Comparison of ENCODE assay signal across 12 mouse cellular contexts in the genomic region with DNA sequence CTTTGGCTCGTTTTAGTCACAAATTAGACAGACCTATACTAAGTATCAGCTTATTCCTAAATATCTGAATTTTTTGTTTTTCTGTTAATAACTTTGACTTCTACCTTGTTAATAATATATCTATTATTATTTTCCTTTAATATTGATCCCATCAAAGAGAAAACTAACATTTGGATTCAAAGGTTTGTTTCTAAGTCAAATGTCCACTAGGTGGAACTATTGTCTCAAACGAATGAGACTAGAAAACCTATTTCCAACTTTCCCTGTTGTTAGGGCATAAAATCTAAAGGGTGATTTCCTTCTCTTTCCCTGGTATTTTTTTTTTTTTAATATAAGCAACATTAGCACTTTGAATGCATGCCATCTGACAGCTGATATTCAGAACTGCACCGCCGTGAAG. TPM values are rescaled to one million over a fixed set of nuclear protein-coding genes. Genes with fewer than 3 reads are reported as not detected.
DNase-seq lines count a peak whose midpoint lies in the region; ATAC-seq and TF ChIP-seq lines count a peak whose summit lies in the region.
"Had no signal": no experiment of that assay in that cellular context is flagged by ENCODE, and none has a peak within 500 bp of the region (broad histone marks: within the 10 kb centered on the region; RNA-seq: fewer than 3 reads in every experiment).

No protein-coding gene starts in this region.

- H3K4me3 ChIP-seq in gastrocnemius, adult 2 months = no peak overlapping the region
- H3K4me3 ChIP-seq in liver, postnatal 0 days (ENCODE audit: low read depth, low read length) = no peak overlapping the region
- H3K4me3 ChIP-seq in liver, embryonic 12.5 days = no peak overlapping the region
- H3K4me3 ChIP-seq: embryonic facial prominence, embryonic 13.5 days; lung, embryonic 15.5 days had no signal

- DNase-seq in gastrocnemius, adult 2 months = no peak
- no peak for DNase-seq in gastrocnemius, postnatal 10 days
- no peak for DNase-seq in liver, postnatal 0 days
- no peak for DNase-seq in Patski (ENCODE audit: low read depth, low spot score)
- peak; percentile 40 for DNase-seq in naive thymus-derived CD4-positive, alpha-beta T cell, adult 2 months (ENCODE audit: low read depth)
- no peak for DNase-seq in ovary, postnatal 14 days (ENCODE audit: low spot score)
- no peak for DNase-seq in cerebellum, adult 8-10 months
- DNase-seq: thymus, adult 2 months had no signal

- no peak overlapping the region for H3K4me2 ChIP-seq in liver, postnatal 0 days (ENCODE audit: low read depth, low read length)
- no peak overlapping the region for H3K4me2 ChIP-seq in liver, embryonic 12.5 days
- H3K4me2 ChIP-seq: embryonic facial prominence, embryonic 13.5 days; lung, embryonic 15.5 days had no signal

- intact Hi-C loops in gastrocnemius, adult 2 months (cut with DNase I) = loop anchor here (5.0 kb wide), 2 partner anchors 816 to 881 kb away; no protein-coding TSS in a partner anchor

- POLR2A ChIA-PET in Patski (lab: Charles Lee) = no interaction called here

- H3K9ac ChIP-seq in liver, postnatal 0 days (replicated peaks) = no peak overlapping the region
- H3K9ac ChIP-seq in liver, embryonic 12.5 days = no peak overlapping the region
- H3K9ac ChIP-seq: embryonic facial prominence, embryonic 13.5 days; lung, embryonic 15.5 days had no signal

- WGBS in liver, postnatal 0 days (ENCODE audit: insufficient replicate concordance) = 46% methylated on average over 4 of the region's 4 CpGs
- 39% methylated on average over 4 of the region's 4 CpGs for WGBS in liver, embryonic 12.5 days (ENCODE audit: insufficient replicate concordance)

- no peak for TF ChIP-seq EP300 in liver, postnatal 0 days (IDR thresholded peaks at IDR 0.05; ENCODE audit: low read depth)

- TF ChIP-seq CTCF in gastrocnemius, adult 2 months (IDR thresholded peaks at IDR 0.05) = peak; percentile 62
- peak; percentile 52 for TF ChIP-seq CTCF in liver, postnatal 0 days (IDR thresholded peaks at IDR 0.05; ENCODE audit: low read depth)
- TF ChIP-seq CTCF in Patski (IDR thresholded peaks at IDR 0.05) = peak; percentile 30

- peaks cover 2% of the 10 kb centered on the region; the same call in 1 of the 2 replicates for H3K4me1 ChIP-seq in liver, postnatal 0 days (ENCODE audit: insufficient read depth)
- H3K4me1 ChIP-seq in liver, embryonic 12.5 days = no peaks in the 10 kb centered on the region
- H3K4me1 ChIP-seq: embryonic facial prominence, embryonic 13.5 days had no signal

- no peak for ATAC-seq in liver, postnatal 0 days
- no peak for ATAC-seq in liver, embryonic 12.5 days
- ATAC-seq in Patski = no peak

- no peak overlapping the region for H3K27ac ChIP-seq in gastrocnemius, adult 2 months
- no peak overlapping the region for H3K27ac ChIP-seq in liver, postnatal 0 days (ENCODE audit: low read depth)
- no peak overlapping the region for H3K27ac ChIP-seq in liver, embryonic 12.5 days
- H3K27ac ChIP-seq: embryonic facial prominence, embryonic 13.5 days; lung, embryonic 15.5 days had no signal

- H3K9me3 ChIP-seq in liver, postnatal 0 days (ENCODE audit: low read length) = no peaks in the 10 kb centered on the region
- H3K9me3 ChIP-seq in liver, embryonic 12.5 days (replicated peaks) = no peaks in the 10 kb centered on the region
- H3K9me3 ChIP-seq: embryonic facial prominence, embryonic 13.5 days; G1E; lung, embryonic 15.5 days had no signal

- in situ Hi-C loops in Patski (cut with MboI; ENCODE audit: low pct_unique_long_range_greater_than_20kb) = no loop called here

- no peaks in the 10 kb centered on the region for H3K27me3 ChIP-seq in liver, postnatal 0 days (ENCODE audit: insufficient read depth, low read length)
- H3K27me3 ChIP-seq in liver, embryonic 12.5 days (replicated peaks) = no peaks in the 10 kb centered on the region
- H3K27me3 ChIP-seq in Patski = peaks cover 7% of the 10 kb centered on the region
- H3K27me3 ChIP-seq: embryonic facial prominence, embryonic 13.5 days; lung, embryonic 15.5 days had no signal

- CTCF ChIA-PET in Patski (lab: Charles Lee) = no interaction called here

- H3K36me3 ChIP-seq in liver, postnatal 0 days (replicated peaks; ENCODE audit: insufficient read depth, low read length) = no peaks in the 10 kb centered on the region
- H3K36me3 ChIP-seq in liver, embryonic 12.5 days = no peaks in the 10 kb centered on the region
- H3K36me3 ChIP-seq: embryonic facial prominence, embryonic 13.5 days; G1E; lung, embryonic 15.5 days had no signal

RNA-seq across cellular contexts. Expression of a gene that starts 20.0 kb away (rescaled TPM):
- total RNA-seq in gastrocnemius, adult 2 months (2021) = under 1 TPM; 0.03 to 0.36 TPM
- 1 to 10 TPM; 1.2 to 1.6 TPM for total RNA-seq in gastrocnemius, postnatal 10 days (2021)
- polyA plus RNA-seq in liver, postnatal 0 days (2015; fragmentation: Nextera tagmentation; extraction: Ambion mirVana) = 0.01 and 0.08 TPM in 2 replicates
- polyA plus RNA-seq in liver, embryonic 12.5 days (2016; fragmentation: Nextera tagmentation; extraction: Ambion mirVana) = 0.08 and 0.17 TPM in 2 replicates
- not detected for polyA plus RNA-seq in Patski (2021)
- polyA plus RNA-seq: G1E had no signal
